Mouse (Mus musculus) hindbrain, embryonic 15.5 days (tissue): Measurements from ENCODE around the gene Cacna2d3. TPM values are rescaled to one million over a fixed set of nuclear protein-coding genes. Genes with fewer than 3 reads are reported as not detected.

ENCODE experiments used
- ATAC-seq: fragments of 200-750 bp; cut with Nextera tagmentation; 2 replicates; pipeline ENCODE4 v1.8.0; 2017; ENCODE audit warnings: low read depth, moderate number of reproducible peaks, moderate TSS enrichment; ENCODE audit not compliant: low FRiP score
- H3K27ac ChIP-seq: fragments of 300-500 bp; sonication (generic); replicated peaks from 2 replicates; pipeline ENCODE4 v1.5.1; 2015; ENCODE audit warnings: mild to moderate bottlenecking, inconsistent platforms
- H3K27me3 ChIP-seq: fragments of 300-500 bp; sonication (generic); 2 replicates; pipeline ENCODE4 v1.6.1; 2015; ENCODE audit warnings: control low read depth, inconsistent platforms
- H3K36me3 ChIP-seq: fragments of 300-500 bp; sonication (generic); 2 replicates; pipeline ENCODE4 v1.6.1; 2015; ENCODE audit warnings: control low read depth, inconsistent platforms
- H3K4me1 ChIP-seq: fragments of 300-500 bp; sonication (generic); replicated peaks from 2 replicates; pipeline ENCODE4 v1.6.1; 2015; ENCODE audit warnings: control low read depth, inconsistent platforms
- H3K4me2 ChIP-seq: fragments of 300-500 bp; sonication (generic); 2 replicates; pipeline ENCODE4 v1.6.1; 2015; ENCODE audit warnings: moderate library complexity, mild to moderate bottlenecking, inconsistent platforms
- H3K4me3 ChIP-seq: fragments of 300-500 bp; sonication (generic); 2 replicates; pipeline ENCODE4 v1.5.1; 2015; ENCODE audit warnings: mild to moderate bottlenecking, inconsistent platforms
- H3K9ac ChIP-seq: fragments of 300-500 bp; sonication (generic); 2 replicates; pipeline ENCODE4 v1.6.1; 2015; ENCODE audit warnings: inconsistent platforms
- H3K9me3 ChIP-seq: fragments of 300-500 bp; sonication (generic); 2 replicates; pipeline ENCODE4 v1.6.1; 2016; ENCODE audit warnings: control low read depth, inconsistent platforms
- WGBS: fragments of 180-500 bp; shearing (Covaris S2); methylation state at CpG from one replicate; pipeline ENCODE4 v1.1.7; 2015; 5-methylcytosine and 5-hydroxymethylcytosine counted together
- polyA plus RNA-seq: library from polyadenylated mRNA; unstranded; fragments of >200 nt; fragmentation: Nextera tagmentation; extraction: Ambion mirVana; gene quantifications from 2 replicates; pipeline ENCODE4 v1.2.1, GENCODE M21; 2015

The Cacna2d3 gene
- polyA plus RNA-seq, 1 experiment from 2014 or later = 47.1 TPM

DNA sequence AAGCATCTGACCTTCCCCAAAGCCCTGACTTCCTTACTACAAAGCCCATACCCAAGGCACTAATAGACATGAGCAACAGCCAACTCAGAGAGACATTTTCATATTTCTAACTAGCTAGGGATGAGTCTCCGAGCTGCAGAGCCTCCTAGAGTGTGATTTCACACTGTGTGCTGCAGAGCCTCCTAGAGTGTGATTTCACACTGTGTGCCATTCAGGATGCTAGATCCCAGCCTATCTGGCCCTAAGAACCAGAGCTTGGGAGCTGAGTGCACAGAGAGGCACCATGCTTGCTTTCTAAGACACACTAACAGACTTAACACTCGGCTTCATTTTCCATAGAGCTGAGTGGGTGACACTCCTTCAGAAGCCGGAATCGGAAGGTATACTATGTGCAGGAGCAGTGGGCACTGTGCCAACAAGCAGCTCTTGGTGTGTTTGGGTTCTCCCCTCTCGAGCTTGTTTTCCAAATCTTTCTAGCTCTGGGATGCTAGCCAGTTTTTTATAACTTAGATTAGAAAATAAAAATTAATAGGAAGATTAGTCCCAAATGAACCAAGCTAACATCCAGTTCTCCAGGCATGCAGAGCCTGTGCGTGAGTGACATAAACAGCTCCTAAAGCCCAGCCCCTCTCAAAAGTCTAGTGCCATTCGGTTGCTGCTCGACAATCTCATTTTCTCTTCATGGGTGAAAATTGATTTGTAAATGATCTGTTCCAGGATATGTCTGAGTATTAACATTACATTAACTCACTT lies 316.4 kb downstream of the Cacna2d3 start:
- Histone ChIP-seq H3K4me2 (no peak overlapping the region), H3K27me3 (no peaks in the 10 kb centered on the region), H3K9ac (no peak overlapping the region), H3K4me1 (peaks cover 12% of the 10 kb centered on the region), H3K9me3 (no peaks in the 10 kb centered on the region), H3K4me3 (no peak overlapping the region), H3K36me3 (no peaks in the 10 kb centered on the region), H3K27ac (no peak overlapping the region; the same call in 1 of the 2 replicates)
- no peak for ATAC-seq
- WGBS = 61% methylated on average over 8 of the region's 8 CpGs

DNA sequence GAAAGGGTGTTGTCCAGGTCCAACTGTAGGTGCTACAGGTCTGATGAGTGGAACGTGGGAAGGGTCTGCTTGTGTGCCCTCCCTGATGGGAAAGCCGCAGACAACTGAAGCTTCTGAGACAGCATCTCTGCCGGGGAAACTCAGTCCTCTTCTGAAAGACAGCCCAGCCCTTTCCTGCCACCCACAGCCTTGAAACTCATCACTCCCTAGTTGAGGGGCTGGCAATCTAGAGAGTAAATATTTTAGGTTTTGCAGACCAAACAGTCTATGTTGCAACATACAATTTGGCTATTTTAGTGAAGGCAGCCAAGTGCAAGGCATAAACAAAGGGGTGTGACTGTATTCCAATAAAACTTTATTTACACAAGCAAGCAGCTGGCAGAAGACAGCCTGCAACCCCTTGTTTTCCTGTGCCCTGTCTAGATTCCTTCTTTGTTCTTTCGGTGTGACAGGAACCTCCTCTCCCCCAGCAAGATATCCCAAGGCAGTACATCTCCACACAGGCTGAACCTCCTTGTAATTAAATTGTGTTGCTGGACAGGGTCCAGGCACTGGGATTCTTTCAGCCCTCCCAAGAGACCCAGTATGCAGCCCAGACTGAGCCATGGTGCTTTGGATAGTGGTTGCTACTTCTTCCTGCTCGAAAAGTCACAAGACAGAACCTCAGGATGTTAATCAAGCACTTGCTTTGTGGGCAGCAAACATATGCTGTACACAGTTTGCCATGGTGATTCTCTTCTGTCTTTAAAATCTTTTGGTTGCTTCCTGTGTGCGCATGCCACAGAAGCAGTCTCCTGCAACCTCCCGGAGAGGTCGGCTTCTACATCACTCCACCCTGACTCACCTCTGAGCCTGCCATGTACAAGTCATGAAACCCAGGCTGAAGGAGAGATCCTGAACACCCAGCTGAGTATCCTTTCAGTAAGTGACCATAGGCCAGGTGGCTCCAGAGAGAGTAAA lies 317.5 kb downstream of the Cacna2d3 start:
- no peaks in the 10 kb centered on the region for H3K36me3 ChIP-seq
- 72% methylated on average over 8 of the region's 8 CpGs for WGBS
- no peaks in the 10 kb centered on the region for H3K9me3 ChIP-seq
- no peak overlapping the region for H3K9ac ChIP-seq
- H3K27ac ChIP-seq = no peak overlapping the region
- ATAC-seq = no peak
- no peak overlapping the region for H3K4me3 ChIP-seq
- H3K4me1 ChIP-seq = peaks cover 12% of the 10 kb centered on the region
- no peak overlapping the region for H3K4me2 ChIP-seq
- H3K27me3 ChIP-seq = no peaks in the 10 kb centered on the region

DNA sequence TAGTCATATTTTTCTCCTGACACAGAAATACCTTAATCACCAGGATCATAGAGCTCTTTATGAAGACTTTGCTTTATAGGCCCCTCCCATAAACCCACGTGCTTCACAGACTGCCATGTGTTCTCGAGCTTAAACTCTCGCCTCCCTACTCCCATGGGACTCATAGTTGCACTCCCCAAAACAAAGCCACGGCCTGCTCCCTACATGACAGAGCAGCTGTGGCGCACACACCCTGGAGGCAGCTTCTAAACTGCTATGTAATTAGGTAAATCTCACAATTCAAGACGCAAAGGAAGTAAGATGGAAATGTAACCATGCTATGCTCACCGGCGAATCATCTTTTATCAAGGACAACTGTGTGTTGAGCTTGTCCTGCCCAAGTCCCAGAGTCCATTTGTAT lies 319.2 kb downstream of the Cacna2d3 start:
- Histone ChIP-seq H3K9ac (no peak overlapping the region), H3K4me2 (no peak overlapping the region), H3K27me3 (no peaks in the 10 kb centered on the region), H3K4me3 (no peak overlapping the region), H3K4me1 (peaks cover 12% of the 10 kb centered on the region), H3K27ac (no peak overlapping the region), H3K36me3 (no peaks in the 10 kb centered on the region), H3K9me3 (no peaks in the 10 kb centered on the region)
- 42% methylated on average over 8 of the region's 8 CpGs for WGBS
- ATAC-seq = no peak

DNA sequence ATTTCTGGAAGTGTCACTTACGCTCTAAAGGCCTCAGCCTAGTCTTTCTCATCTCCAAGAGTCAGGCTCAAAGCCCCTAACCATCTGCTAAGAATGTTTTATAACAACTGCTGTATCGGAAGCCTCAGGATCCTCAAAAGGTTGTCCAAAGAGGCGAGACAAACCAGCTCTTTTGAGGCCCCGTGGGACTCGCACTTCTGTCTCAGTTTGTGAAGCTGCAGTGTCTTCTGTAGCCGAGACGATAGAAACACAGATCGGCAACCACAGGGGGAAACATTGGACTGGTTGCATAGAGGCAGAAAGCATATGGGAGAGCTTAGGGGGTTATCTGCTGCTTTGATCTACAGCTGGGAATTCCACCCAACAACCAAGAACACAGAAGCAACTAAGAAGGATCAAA lies 327.9 kb downstream of the Cacna2d3 start:
- no peak overlapping the region for H3K4me2 ChIP-seq
- no peak overlapping the region for H3K4me3 ChIP-seq
- no peak overlapping the region for H3K9ac ChIP-seq
- no peaks in the 10 kb centered on the region for H3K4me1 ChIP-seq
- whole genome bisulfite sequencing = 74% methylated on average over 8 of the region's 8 CpGs
- no peaks in the 10 kb centered on the region for H3K27me3 ChIP-seq
- ATAC-seq = no peak
- no peaks in the 10 kb centered on the region for H3K36me3 ChIP-seq
- H3K27ac ChIP-seq = no peak overlapping the region
- no peaks in the 10 kb centered on the region for H3K9me3 ChIP-seq

DNA sequence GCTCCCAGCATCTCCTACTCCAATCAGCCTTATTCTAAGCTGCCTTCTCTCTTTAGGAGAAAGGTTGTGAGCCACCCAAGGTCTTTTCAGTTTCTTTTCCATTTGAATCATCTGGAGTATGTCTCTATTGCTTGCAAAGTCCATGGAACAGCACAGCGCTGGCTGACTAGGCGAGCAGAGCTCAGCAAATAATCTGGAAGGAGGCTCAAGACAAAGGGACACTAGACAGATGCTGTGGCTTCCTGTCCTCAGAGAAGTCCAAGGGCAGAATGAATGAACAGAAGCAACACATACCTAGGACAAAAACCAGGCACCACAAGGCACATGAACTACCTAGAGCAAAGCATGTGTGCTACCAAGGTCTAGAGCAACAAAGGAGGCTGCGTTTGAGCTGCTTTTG lies 328.8 kb downstream of the Cacna2d3 start:
- H3K27me3 ChIP-seq = no peaks in the 10 kb centered on the region
- H3K4me3 ChIP-seq = no peak overlapping the region
- 94% methylated on average over 3 of the region's 3 CpGs for WGBS
- no peaks in the 10 kb centered on the region for H3K36me3 ChIP-seq
- no peak overlapping the region for H3K9ac ChIP-seq
- no peak for ATAC-seq
- H3K27ac ChIP-seq = no peak overlapping the region
- no peak overlapping the region for H3K4me2 ChIP-seq
- no peaks in the 10 kb centered on the region for H3K9me3 ChIP-seq
- no peaks in the 10 kb centered on the region for H3K4me1 ChIP-seq

DNA sequence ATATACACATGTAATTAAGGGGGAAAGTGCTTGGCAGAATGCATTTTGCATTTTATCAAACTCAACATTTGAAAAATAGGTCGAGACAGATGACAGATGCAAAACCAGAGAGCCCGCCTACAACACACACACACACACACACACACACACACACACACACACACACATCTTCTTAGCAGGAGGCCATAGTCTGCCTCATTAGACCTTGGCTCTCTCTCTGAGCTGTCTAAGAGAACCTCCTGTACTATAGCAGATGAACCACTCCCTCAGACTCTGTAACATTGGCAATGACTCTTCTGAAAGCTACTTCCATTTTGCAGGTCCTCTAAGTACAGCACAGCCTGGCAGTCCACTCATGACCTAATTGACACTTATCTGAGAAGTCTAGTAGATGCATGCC lies 330.2 kb downstream of the Cacna2d3 start:
- no peak overlapping the region for H3K4me2 ChIP-seq
- no peaks in the 10 kb centered on the region for H3K4me1 ChIP-seq
- WGBS = 84% methylated on average over 2 of the region's 2 CpGs
- H3K4me3 ChIP-seq = no peak overlapping the region
- H3K36me3 ChIP-seq = no peaks in the 10 kb centered on the region
- no peaks in the 10 kb centered on the region for H3K9me3 ChIP-seq
- H3K27ac ChIP-seq = no peak overlapping the region
- no peaks in the 10 kb centered on the region for H3K27me3 ChIP-seq
- no peak overlapping the region for H3K9ac ChIP-seq
- no peak for ATAC-seq

DNA sequence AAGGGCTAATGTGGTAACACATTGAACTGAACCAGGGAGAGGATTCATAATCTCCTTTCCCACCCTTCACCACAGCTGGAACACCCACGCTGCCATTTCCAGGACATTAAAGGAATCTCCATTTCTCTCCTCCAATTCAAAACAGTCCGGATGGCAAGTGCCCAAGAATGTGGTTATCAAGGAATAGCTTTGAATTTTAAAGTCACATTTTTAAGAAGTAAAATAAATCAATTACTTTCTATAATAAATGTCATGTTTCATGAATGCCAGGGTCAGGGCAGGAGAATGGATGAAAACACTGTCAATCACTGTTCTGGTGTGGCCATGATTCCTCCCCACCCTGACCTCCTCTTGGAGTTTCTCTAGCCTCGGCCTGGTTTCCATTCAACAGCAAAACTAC lies 333.9 kb downstream of the Cacna2d3 start:
- Histone ChIP-seq H3K9ac (no peak overlapping the region), H3K4me2 (no peak overlapping the region), H3K27ac (no peak overlapping the region), H3K9me3 (no peaks in the 10 kb centered on the region), H3K4me1 (no peaks in the 10 kb centered on the region), H3K36me3 (no peaks in the 10 kb centered on the region), H3K27me3 (no peaks in the 10 kb centered on the region), H3K4me3 (no peak overlapping the region)
- WGBS = 86% methylated on average over 3 of the region's 3 CpGs
- ATAC-seq = no peak

DNA sequence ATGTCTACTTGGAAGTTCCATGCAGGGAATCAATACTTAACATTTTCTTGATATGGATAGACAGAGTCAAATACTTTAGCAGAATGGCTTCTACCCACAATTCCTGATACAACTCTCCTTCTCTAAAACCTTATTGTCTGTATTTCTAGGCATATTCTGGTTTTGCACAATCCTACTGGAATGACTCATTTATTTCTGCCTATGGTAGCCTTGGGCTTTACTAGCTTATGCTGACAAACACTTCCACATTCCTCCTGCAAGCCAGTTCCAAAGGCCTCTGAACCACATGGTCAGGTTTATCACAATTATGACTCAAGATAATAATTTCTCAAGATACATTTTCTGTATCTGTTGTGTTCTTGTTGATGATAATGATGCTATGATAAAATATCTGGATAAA lies 336.2 kb downstream of the Cacna2d3 start:
- no peak for ATAC-seq

DNA sequence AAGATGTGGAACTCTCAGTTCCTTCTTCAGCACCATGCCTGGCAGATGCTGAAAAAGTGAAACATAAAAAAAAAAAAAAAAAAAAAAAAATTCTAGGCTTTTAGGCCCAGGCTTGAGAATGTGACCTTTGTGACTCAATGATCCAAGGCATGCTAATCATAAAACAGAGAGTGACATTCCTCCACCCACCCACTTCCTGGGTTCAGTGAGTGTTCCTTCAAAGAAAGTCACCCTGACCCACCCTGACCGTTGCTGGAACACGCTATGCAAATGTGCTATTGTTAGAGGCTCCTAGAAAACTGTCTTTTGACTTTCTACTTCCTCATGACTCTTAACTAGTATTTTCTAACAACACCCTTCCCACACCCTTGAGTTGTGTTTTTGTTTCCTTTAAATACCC lies 338.9 kb downstream of the Cacna2d3 start:
- no peaks in the 10 kb centered on the region for H3K9me3 ChIP-seq
- no peak overlapping the region for H3K9ac ChIP-seq
- H3K4me2 ChIP-seq = no peak overlapping the region
- no peak overlapping the region for H3K4me3 ChIP-seq
- no peak overlapping the region for H3K27ac ChIP-seq
- ATAC-seq = no peak
- H3K36me3 ChIP-seq = no peaks in the 10 kb centered on the region
- 82% methylated on average over 2 of the region's 2 CpGs for WGBS
- H3K4me1 ChIP-seq = no peaks in the 10 kb centered on the region
- no peaks in the 10 kb centered on the region for H3K27me3 ChIP-seq

More for the DNA sequence above, 336.2 kb downstream of the Cacna2d3 start:
- H3K4me3 ChIP-seq = no peak overlapping the region
- H3K9ac ChIP-seq = no peak overlapping the region
- no peak overlapping the region for H3K27ac ChIP-seq
- H3K27me3 ChIP-seq = no peaks in the 10 kb centered on the region
- H3K36me3 ChIP-seq = no peaks in the 10 kb centered on the region
- no peaks in the 10 kb centered on the region for H3K9me3 ChIP-seq
- no peak overlapping the region for H3K4me2 ChIP-seq
- H3K4me1 ChIP-seq = no peaks in the 10 kb centered on the region

DNA sequence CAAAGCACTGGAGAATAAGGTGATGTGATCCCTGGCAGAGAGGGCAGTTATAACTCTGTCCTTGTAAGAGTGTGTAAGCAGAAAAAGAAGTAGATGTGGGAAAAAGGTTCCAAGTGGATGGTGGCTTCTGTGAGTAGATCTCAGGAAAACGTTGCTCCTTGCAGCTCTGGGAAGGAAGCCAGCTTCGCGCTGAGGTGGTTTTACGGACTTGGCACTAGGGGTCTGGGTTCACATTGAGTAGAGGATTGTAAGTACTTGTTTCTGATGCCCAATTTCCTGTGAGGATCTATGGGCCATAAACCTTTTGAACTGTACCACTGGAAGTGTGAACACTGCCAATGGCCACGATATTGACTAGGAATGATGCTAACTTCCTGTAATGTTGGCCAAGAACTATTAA lies 354.8 kb downstream of the Cacna2d3 start:
- H3K4me1 ChIP-seq = no peaks in the 10 kb centered on the region
- WGBS = 84% methylated on average over 5 of the region's 5 CpGs

DNA sequence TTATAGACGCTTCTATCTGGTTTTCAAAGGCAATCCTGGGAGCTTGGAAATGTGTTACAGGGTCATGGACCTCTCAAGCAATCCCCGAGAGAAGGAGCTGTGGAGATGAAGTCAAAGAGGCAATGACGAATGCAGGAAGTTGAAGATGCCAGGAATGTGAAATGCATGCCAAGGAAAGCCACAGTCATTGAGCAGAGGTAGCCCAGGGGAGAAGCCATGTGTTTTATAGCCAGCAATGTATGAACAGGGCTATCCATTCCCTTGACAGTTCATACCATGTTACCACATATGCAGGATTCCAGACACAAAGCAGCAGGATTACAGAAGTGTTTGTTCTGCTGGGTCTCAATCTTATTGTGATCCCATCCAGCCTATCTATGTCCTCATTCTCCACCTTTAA lies 359.2 kb downstream of the Cacna2d3 start:
- WGBS = 35% methylated on average over 3 of the region's 3 CpGs
- H3K27ac ChIP-seq = no peak overlapping the region
- ATAC-seq = no peak
- H3K4me3 ChIP-seq = no peak overlapping the region
- H3K4me1 ChIP-seq = no peaks in the 10 kb centered on the region
- no peaks in the 10 kb centered on the region for H3K36me3 ChIP-seq
- no peak overlapping the region for H3K4me2 ChIP-seq
- H3K9me3 ChIP-seq = no peaks in the 10 kb centered on the region
- no peaks in the 10 kb centered on the region for H3K27me3 ChIP-seq
- no peak overlapping the region for H3K9ac ChIP-seq

More for the DNA sequence above, 354.8 kb downstream of the Cacna2d3 start:
- Histone ChIP-seq H3K36me3 (no peaks in the 10 kb centered on the region), H3K27me3 (no peaks in the 10 kb centered on the region), H3K4me2 (no peak overlapping the region), H3K9ac (no peak overlapping the region), H3K9me3 (no peaks in the 10 kb centered on the region), H3K27ac (no peak overlapping the region), H3K4me3 (no peak overlapping the region)
- no peak for ATAC-seq

DNA sequence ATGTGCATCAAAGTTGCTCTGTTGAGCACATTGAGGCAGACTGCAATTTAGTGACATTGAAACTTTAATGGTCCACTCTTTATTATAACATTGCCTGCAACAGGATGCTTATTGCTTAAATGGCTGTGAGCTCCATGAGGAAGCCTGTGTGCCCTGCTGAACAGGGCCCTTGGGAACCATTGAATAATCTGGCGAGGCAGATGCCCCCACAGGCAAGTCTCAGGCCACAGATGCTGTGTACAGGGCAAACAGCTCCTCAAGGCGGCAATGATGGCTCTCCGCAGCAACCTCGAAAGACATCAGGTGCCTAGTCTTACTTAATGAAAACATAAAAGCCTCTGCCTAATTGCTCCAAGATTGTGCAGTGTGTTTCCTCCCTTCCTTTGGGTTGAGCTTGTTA lies 371.0 kb downstream of the Cacna2d3 start:
- Histone ChIP-seq H3K36me3 (no peaks in the 10 kb centered on the region), H3K9ac (no peak overlapping the region), H3K4me2 (no peak overlapping the region), H3K27ac (no peak overlapping the region), H3K27me3 (no peaks in the 10 kb centered on the region), H3K9me3 (no peaks in the 10 kb centered on the region), H3K4me1 (no peaks in the 10 kb centered on the region), H3K4me3 (no peak overlapping the region)
- 44% methylated on average over 4 of the region's 4 CpGs for WGBS
- no peak for ATAC-seq
